Mouse (Mus musculus) gastrocnemius, postnatal 14 days (tissue): ENCODE data around the gene Oasl2. TPM values are rescaled to one million over a fixed set of nuclear protein-coding genes. Genes with fewer than 3 reads are reported as not detected.

Experiments used
- DNase-seq: peaks from one replicate; pipeline ENCODE4 v3.0.0; 2021; ENCODE audit warnings: mixed read lengths
- intact Hi-C: fragments of 180-260 bp; cut with DNase I; formaldehyde crosslinking; loops from one replicate; pipeline ENCODE4 v1.15.1; 2025; ENCODE audit warnings: low total_unique reads
- microRNA-seq, 2 experiments: library from miRNA; unstranded; fragments of <30 nt; microRNA quantifications; one replicate each; pipeline ENCODE4 v1.2.0; 2021
- total RNA-seq, 2 experiments: library from RNA; stranded (reverse); gene quantifications; 2 replicates each; pipeline ENCODE4 v1.2.3; 2021

Gene Oasl2
- total RNA-seq, 2 experiments from 2014 or later, result 0.38 to 0.88 TPM

DNA sequence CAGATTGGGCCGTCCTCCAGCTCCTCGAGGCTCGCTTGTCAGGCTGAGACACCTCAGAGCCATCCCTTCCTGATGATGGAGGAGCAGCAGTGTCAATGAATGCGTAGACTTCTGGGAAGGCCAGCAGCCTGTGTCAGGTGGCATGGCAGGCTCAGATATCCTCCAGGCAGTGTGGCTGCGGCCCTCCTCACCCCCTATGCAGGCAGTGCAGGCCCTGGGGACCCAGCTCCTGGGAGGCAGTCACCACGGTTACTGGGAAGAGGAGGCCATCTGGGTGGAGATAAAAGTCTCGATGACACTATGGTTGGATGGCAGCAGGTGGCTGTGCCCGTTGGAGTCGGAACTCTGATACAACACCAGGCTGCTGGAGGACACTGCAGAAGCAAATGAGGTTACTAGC is 53.1 kb downstream of the Oasl2 start:
- DNase-seq, result no peak
- intact Hi-C loops, result no loop called here

DNA sequence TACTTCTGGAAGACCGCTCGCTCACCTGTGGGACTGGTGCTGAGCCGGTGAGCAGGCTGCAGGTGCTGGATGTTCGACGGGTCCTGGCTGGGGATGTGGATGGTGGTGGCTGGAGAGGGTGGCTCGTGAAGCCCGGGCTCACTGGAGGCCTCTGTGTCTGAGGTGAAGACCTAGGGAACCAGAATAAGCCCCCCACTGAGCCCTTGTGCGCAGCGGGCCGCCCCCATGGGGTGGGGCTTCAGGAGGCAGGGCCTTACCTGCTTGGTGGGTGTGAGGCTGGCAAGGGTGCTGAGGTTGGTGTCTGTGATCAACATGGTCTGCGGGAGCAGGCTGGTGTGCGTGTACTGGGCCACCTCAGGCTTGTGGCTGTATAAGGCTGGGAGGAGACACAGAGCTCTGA is 53.9 kb downstream of the Oasl2 start:
- intact Hi-C loops, result no loop called here
- no peak for DNase-seq

DNA sequence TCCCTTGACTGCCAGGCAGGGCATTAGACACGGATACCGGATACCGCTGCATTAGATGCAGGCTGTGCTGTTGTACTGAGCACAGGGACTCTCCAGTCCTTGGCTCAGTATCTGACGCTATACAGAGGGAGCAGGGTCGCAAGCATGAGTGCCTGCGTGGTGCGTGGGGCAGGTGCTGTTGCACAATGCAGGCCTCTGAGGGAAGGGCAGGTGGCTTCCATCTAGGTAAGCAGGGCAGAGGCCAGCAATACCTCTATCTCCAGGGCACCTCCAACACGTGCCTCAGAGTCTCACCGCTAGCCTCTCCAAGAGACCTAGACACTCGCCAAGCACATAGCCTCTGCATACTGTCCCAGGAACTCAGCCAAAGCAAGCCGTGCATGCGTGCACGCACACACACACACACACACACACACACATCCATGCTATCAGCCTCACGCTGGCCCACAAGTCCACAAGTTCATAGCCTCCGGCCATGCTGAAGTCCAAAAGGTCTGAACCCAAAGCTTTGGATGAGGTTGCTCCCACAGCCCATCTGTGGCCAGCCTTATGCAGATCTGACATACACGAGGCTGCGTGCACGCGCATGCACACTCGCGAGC is 54.6 kb downstream of the Oasl2 start:
- intact Hi-C loops, result no loop called here
- DNase-seq, result no peak

DNA sequence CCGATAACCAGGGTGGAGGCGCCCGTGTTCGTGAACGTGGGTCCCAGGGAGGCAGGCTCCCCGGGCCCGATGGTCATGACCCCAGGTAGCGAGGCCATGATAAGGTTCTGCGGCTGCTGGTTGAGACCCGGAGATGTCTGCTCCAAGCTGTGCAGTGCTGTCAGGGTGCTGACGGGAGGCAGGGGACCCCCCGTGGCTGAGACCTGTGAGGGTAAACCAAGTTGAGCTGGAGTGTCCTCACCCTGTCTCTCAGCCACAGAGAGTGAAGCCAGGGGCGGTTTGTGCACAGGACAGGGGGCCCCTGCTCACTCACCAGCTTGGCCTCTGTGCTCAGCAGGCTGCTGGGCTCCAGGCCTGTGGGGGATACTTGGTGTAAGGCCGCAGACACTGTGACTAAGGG is 56.6 kb downstream of the Oasl2 start:
- intact Hi-C loops, result no loop called here
- no peak for DNase-seq

DNA sequence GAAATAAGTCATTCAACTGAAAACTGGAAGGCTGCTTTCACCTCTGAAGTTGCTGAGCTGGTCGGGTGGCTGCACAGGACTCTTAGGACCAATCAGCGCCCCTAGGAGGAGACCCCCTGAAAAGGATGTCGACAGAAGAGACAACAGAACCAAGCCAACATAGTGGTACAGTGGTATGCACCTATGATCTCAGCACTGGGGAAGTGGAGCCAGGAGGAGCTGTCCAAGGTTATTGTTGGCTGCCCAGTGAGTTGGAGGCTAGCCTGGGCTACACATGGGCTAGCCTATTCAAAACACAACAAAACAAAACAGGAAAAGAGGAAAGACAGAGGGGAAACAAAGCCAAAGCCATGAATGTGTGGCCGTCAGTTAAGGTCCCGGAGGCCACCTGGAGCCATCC is 61.3 kb downstream of the Oasl2 start:
- no peak for DNase-seq
- intact Hi-C loops, result no loop called here

Small RNA genes within 50 kb of the gene (microRNA-seq; reads per million reads assigned to microRNA genes)
- gene Mir6240, result 5.7 to 18.5 reads per million in 2 experiments

Other genes starting within 250 kb of the Oasl2 start
- 1 to 10 TPM; 1.6 to 1.8 TPM for gene Trpv4, start 238.5 kb upstream of the Oasl2 start, total RNA-seq
- 10 to 100 TPM; 10.8 to 13.5 TPM for gene Gltp, start 206.0 kb upstream of the Oasl2 start, total RNA-seq
- gene Tchp, start 189.2 kb upstream of the Oasl2 start, total RNA-seq, result 1 to 10 TPM; 3.4 to 3.5 TPM
- 10 to 100 TPM; 29.9 to 30.1 TPM for gene Ankrd13a, start 122.3 kb upstream of the Oasl2 start, total RNA-seq
- gene Git2, start 121.4 kb upstream of the Oasl2 start, total RNA-seq, result 10 to 100 TPM; 19.8 to 25.8 TPM
- 10 to 100 TPM in 1 of 2 experiments, 1 to 10 TPM in 1; 9.4 to 10.5 TPM for gene 1500011B03Rik, start 73.5 kb upstream of the Oasl2 start, total RNA-seq
- not detected for gene 4930519G04Rik, start 43.3 kb upstream of the Oasl2 start, total RNA-seq
- not detected for gene Gm9936, start 38.3 kb upstream of the Oasl2 start, total RNA-seq
- gene Oasl1, start 26.3 kb downstream of the Oasl2 start, total RNA-seq, result not detected
- gene 2210016L21Rik, start 45.2 kb downstream of the Oasl2 start, total RNA-seq, result 10 to 100 TPM; 26.3 to 30.7 TPM
- not detected for gene Hnf1a, start 74.2 kb downstream of the Oasl2 start, total RNA-seq
- 10 to 100 TPM; 24.5 to 28.6 TPM for gene Sppl3, start 114.2 kb downstream of the Oasl2 start, total RNA-seq
- not detected for gene Gm10401, start 201.4 kb downstream of the Oasl2 start, total RNA-seq
- gene Acads, start 222.4 kb downstream of the Oasl2 start, total RNA-seq, result 10 to 100 TPM; 58.1 to 67.2 TPM
- gene Unc119b, start 238.0 kb downstream of the Oasl2 start, total RNA-seq, result 10 to 100 TPM; 12.2 to 12.7 TPM